Mouse (Mus musculus) midbrain, embryonic 15.5 days (tissue): Measurements from ENCODE around the gene Scn3b. TPM values are rescaled to one million over a fixed set of nuclear protein-coding genes. Genes with fewer than 3 reads are reported as not detected.
A peak's percentile ranks its signal among the peaks of the same experiment; 100 is the strongest.

ENCODE experiments used
- ATAC-seq: fragments of 200-750 bp; cut with Nextera tagmentation; replicated peaks from 2 replicates; pipeline ENCODE4 v1.8.0; 2017; ENCODE audit warnings: moderate TSS enrichment
- H3K27ac ChIP-seq: fragments of 300-500 bp; sonication (generic); 2 replicates; pipeline ENCODE4 v1.5.1; 2015; ENCODE audit warnings: mild to moderate bottlenecking, inconsistent platforms
- H3K27me3 ChIP-seq: fragments of 300-500 bp; sonication (generic); replicated peaks from 2 replicates; pipeline ENCODE4 v1.6.1; 2015; ENCODE audit warnings: inconsistent platforms
- H3K36me3 ChIP-seq: fragments of 300-500 bp; sonication (generic); replicated peaks from 2 replicates; pipeline ENCODE4 v1.6.1; 2015; ENCODE audit warnings: inconsistent platforms
- H3K4me1 ChIP-seq: fragments of 300-500 bp; sonication (generic); 2 replicates; pipeline ENCODE4 v1.6.1; 2015; ENCODE audit warnings: inconsistent platforms
- H3K4me2 ChIP-seq: fragments of 300-500 bp; sonication (generic); 2 replicates; pipeline ENCODE4 v1.6.1; 2015; ENCODE audit warnings: inconsistent platforms, mild to moderate bottlenecking, moderate library complexity
- H3K4me3 ChIP-seq: fragments of 300-500 bp; sonication (generic); 2 replicates; pipeline ENCODE4 v1.5.1; 2015; ENCODE audit warnings: mild to moderate bottlenecking, inconsistent platforms
- H3K9ac ChIP-seq: fragments of 300-500 bp; sonication (generic); 2 replicates; pipeline ENCODE4 v1.6.1; 2015; ENCODE audit warnings: mild to moderate bottlenecking, inconsistent platforms
- H3K9me3 ChIP-seq: fragments of 300-500 bp; sonication (generic); 2 replicates; pipeline ENCODE4 v1.6.1; 2016; ENCODE audit warnings: inconsistent platforms
- WGBS: fragments of 180-500 bp; shearing (Covaris S2); methylation state at CpG from one replicate; pipeline ENCODE4 v1.1.7; 2015; ENCODE audit warnings: mixed read lengths; 5-methylcytosine and 5-hydroxymethylcytosine counted together
- polyA plus RNA-seq: library from polyadenylated mRNA; unstranded; fragments of >200 nt; fragmentation: Nextera tagmentation; extraction: Ambion mirVana; gene quantifications from 2 replicates; pipeline ENCODE4 v1.2.1, GENCODE M21; 2015

The Scn3b gene
- 156 and 169 TPM in 2 replicates for polyA plus RNA-seq

DNA sequence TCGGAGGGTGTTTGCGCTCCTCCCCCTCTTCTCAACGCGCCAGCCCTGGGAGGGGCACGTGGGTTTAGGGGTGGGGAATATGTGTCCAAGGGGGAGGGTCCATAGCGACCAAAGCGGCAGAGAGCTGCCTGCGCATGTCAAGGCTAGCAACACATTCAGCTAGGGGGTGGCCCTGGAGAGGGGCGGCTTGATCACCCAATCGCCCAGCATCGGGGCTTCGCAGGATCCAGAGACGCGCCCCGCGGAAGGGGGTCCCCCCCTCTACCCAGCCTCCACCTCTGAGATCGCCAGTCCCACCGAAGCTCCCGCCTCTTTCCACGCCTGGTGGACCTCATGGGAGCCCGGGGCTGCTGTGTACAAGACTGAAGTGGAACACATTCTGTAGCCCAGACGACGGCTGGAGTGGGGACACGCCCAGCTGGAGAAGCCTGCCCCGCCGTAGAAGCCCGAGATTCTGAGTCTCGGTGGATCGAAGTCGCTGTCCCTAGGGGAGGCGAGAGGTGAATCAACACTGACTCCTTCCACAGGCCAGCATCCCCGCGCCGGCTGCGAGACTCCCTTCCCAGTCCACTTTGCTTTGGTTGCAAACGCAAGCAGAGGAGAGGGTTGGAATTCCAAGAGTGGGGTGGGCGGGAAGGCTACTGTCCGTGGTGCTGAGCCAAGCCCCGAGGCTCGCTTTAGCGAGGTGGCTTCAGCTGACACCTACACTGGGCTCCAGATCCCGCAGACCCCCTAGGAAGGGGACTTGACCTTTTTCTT lies at the start of gene Scn3b:
Gene Scn3b (plus strand): TSS at position 115 of the 759 bp plus-strand sequence.
- Histone ChIP-seq H3K9me3 (no peaks in the 10 kb centered on the region), H3K27me3 (no peaks in the 10 kb centered on the region), H3K27ac (peak within 1 kb of the TSS; percentile 79), H3K9ac (peak within 1 kb of the TSS; percentile 83), H3K4me1 (peaks cover 40% of the 10 kb centered on the region), H3K4me2 (peak within 1 kb of the TSS; percentile 66), H3K36me3 (no peaks in the 10 kb centered on the region), H3K4me3 (peak within 1 kb of the TSS; percentile 69)
- peak; percentile 98 for ATAC-seq
- 1% methylated on average over 42 of the region's 42 CpGs for WGBS

- Histone ChIP-seq H3K36me3 (no peaks in the 10 kb centered on the region), H3K4me3 (no peak overlapping the region), H3K9me3 (no peaks in the 10 kb centered on the region), H3K9ac (no peak overlapping the region), H3K4me1 (peaks cover 9% of the 10 kb centered on the region; the same call in 1 of the 2 replicates), H3K27ac (no peak overlapping the region), H3K4me2 (no peak overlapping the region), H3K27me3 (no peaks in the 10 kb centered on the region)
- 69% methylated on average over 4 of the region's 4 CpGs for WGBS
- no peak for ATAC-seq
Observed at GRCm38 (mm10) chr9:40224289-40224688, 44.7 kb upstream of the Scn3b start.

DNA sequence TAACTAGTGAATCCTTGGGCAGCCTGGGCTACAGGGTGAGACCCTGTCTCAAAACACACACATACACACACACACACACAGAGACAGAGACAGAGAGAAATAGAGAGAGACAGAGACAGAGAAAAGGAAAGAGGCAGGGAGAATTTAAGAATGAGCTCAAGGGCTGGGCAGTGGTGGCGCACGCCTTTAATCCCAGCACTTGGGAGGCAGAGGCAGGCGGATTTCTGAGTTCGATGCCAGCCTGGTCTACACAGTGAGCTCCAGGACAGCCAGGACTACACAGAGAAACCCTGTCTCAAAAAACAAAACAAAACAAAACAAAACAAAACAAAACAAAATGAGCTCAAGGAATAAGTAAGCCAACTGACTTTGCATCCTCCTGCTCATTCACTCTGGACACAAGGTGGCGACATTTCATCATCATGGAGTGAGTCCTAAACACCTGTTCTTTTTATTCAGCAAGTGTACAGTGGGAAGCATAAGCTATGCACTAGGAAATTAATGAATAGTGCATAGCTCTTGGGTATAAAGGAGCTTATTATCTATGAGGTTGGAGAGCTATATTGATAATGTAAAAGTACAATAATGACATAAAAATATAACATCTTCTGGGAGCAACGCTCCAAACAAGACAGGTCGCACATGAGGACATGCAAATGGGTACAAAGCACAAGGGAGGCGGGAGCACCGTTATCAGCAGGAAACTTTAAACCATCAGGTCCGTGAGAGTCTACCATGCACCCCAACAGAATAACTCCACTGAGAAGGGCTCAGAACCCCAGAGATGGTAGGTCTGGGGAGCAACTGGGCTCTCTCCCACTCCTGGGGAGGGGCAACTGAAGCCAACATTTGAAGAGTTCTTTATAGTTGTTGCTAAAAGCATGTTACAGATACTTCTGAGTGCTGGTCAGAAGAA lies 40.9 kb upstream of the Scn3b start:
- Histone ChIP-seq H3K36me3 (no peaks in the 10 kb centered on the region), H3K4me3 (no peak overlapping the region), H3K4me1 (peaks cover 11% of the 10 kb centered on the region; the same call in 1 of the 2 replicates), H3K27me3 (no peaks in the 10 kb centered on the region), H3K9ac (no peak overlapping the region), H3K4me2 (no peak overlapping the region), H3K27ac (no peak overlapping the region), H3K9me3 (no peaks in the 10 kb centered on the region)
- ATAC-seq: peak; percentile 91
- 64% methylated on average over 10 of the region's 10 CpGs for WGBS

DNA sequence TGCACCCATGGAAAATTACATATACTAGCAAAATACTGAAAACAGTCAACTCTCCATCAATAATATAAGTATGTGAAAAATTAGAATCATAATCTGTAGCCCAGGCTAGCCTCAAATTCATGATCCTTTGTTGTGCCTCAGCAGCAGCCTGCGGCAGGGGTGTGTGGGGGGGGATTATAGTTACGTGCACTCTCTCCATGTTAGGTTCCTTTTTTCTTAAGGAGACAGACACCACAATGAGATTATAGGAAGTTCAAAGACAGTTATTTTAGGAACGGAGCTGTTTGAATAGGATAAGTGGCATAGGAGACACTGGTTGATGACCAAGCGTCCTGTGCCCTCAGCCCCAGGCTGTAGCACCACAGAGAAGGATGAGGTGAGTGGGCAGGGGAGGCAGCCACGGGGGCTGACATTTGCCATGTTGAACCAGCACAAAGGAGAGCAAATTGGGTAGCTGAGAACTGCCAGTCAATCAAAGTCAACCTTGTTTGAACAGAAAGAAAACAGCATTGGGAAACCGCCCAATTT lies 40.1 kb upstream of the Scn3b start:
- Histone ChIP-seq H3K9ac (no peak overlapping the region), H3K4me1 (peaks cover 11% of the 10 kb centered on the region; the same call in 1 of the 2 replicates), H3K9me3 (no peaks in the 10 kb centered on the region), H3K27me3 (no peaks in the 10 kb centered on the region), H3K27ac (no peak overlapping the region), H3K4me2 (no peak overlapping the region), H3K4me3 (no peak overlapping the region), H3K36me3 (no peaks in the 10 kb centered on the region)
- no peak for ATAC-seq
- 30% methylated on average over 6 of the region's 6 CpGs for WGBS

DNA sequence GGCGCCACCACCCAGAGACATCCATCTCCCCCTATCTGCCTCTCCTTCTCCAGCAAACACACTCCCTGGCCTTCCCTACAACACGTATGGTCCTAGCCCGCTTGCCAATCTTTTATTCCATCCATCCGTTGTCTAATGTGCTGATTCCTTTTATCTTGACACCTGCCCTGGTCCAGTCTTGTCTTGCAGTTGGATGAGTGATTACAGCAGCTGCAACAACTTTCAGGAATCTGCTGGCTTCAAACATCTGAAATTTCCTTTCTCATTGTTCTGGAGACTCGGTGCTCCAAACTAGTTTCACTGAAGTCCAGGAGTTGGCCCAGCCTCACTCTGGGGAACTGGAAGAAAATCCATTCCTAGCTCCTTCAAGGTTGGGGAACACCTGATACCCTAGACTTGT lies 39.5 kb upstream of the Scn3b start:
- peaks cover 11% of the 10 kb centered on the region; the same call in 1 of the 2 replicates for H3K4me1 ChIP-seq

DNA sequence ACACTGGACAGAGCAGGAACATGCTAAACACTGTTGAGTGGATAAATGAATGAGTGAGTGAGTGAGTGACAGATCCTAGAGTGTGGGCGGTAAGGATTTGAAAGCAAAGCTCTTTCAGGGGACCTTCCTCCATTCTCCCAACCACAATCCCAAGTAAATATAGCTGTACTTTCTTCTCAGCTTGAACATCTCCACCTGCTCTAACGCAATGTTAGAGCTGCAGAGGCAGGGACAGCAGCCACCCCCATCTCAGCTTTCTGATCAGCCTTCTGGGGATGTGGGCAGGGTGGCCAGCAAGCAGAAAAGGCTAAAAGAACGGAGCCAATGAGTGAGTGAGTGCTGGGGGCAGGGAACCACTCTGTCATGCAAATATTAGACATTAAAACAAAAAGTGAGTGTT lies 38.0 kb upstream of the Scn3b start:
- Histone ChIP-seq H3K4me2 (no peak overlapping the region), H3K36me3 (no peaks in the 10 kb centered on the region), H3K4me3 (no peak overlapping the region), H3K27ac (no peak overlapping the region), H3K4me1 (peaks cover 11% of the 10 kb centered on the region; the same call in 1 of the 2 replicates), H3K9ac (no peak overlapping the region), H3K27me3 (no peaks in the 10 kb centered on the region), H3K9me3 (no peaks in the 10 kb centered on the region)
- WGBS: 82% methylated on average over 3 of the region's 3 CpGs
- no peak for ATAC-seq

More for the DNA sequence above, 39.5 kb upstream of the Scn3b start:
- Histone ChIP-seq H3K27me3 (no peaks in the 10 kb centered on the region), H3K36me3 (no peaks in the 10 kb centered on the region), H3K4me2 (no peak overlapping the region), H3K27ac (no peak overlapping the region), H3K9me3 (no peaks in the 10 kb centered on the region), H3K4me3 (no peak overlapping the region), H3K9ac (no peak overlapping the region)
- no peak for ATAC-seq
- WGBS: 48% methylated on average over 5 of the region's 5 CpGs

DNA sequence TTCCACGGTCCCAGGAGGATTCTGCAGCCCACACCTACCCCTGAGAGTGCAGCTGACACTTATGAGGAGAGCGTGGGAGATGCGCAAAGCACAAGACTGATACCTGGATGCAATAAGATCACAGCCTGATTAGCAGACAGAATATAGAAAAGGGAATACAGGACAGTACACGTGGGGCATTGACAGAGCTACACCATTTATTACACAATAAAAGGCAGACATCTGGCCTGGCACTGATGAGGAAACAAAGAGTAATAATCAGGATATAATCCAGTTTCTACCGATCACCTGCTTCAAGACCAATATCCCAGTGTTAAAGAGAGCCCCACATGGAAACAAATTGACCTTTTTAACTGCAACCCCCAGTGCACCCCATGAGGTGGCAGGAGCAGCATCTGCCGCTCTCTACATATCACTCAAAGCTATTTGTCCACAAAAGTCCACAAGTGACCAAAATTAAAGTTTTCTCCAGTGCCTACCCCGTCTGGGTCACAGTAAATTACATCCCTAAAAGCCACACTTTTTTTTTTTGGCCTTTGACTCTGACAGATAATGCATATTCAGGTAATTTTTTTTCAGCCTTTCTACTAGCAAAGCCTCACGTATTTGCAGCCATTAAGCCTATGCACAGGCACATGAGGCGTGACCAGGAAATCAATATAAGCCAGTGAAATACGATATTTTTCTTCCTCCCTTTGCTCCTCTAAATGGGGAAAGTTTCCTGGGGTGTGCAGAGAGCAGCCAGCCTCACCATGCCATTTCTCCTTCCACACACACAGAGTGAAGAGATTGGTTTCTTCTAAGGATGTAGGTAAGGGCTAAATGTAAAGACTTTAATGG lies 34.6 kb upstream of the Scn3b start:
- Histone ChIP-seq H3K27me3 (no peaks in the 10 kb centered on the region), H3K4me2 (no peak overlapping the region), H3K27ac (no peak overlapping the region), H3K9me3 (no peaks in the 10 kb centered on the region), H3K36me3 (no peaks in the 10 kb centered on the region), H3K9ac (no peak overlapping the region), H3K4me3 (no peak overlapping the region), H3K4me1 (peaks cover under 1% of the 10 kb centered on the region; the same call in 1 of the 2 replicates)
- no peak for ATAC-seq
- 53% methylated on average over 10 of the region's 10 CpGs for WGBS

DNA sequence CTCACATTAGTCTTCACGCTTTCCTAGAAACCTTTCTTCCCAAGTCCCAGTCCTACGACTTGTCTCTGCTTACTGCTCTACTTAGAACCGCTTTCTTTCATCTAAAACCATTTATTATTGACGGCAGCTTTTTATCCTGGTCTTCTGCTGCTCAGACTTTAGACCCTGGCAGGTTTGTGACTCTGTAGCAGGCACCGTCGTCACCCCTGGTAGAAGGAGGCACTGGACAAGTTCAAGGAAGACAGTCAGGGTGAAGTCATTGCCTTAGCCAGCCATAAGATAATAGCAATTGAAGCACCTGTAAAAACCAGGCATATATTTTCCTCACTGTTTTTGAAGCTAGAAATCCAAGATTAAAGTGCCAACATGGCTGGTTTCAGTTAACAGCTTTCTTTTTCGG lies 33.8 kb upstream of the Scn3b start:
- H3K9ac ChIP-seq: no peak overlapping the region
- no peak overlapping the region for H3K4me3 ChIP-seq
- no peak overlapping the region for H3K27ac ChIP-seq
- no peaks in the 10 kb centered on the region for H3K36me3 ChIP-seq
- H3K4me1 ChIP-seq: no peaks in the 10 kb centered on the region
- H3K9me3 ChIP-seq: no peaks in the 10 kb centered on the region
- H3K4me2 ChIP-seq: no peak overlapping the region
- H3K27me3 ChIP-seq: no peaks in the 10 kb centered on the region
- WGBS: 82% methylated on average over 7 of the region's 7 CpGs
- ATAC-seq: no peak

GRCm38 (mm10) chr9:40239749-40240148 lies 29.3 kb upstream of the Scn3b start:
- 20% methylated on average over 4 of the region's 4 CpGs for WGBS
- no peaks in the 10 kb centered on the region for H3K27me3 ChIP-seq
- no peak for ATAC-seq
- no peaks in the 10 kb centered on the region for H3K36me3 ChIP-seq
- H3K9me3 ChIP-seq: no peaks in the 10 kb centered on the region
- no peak overlapping the region for H3K9ac ChIP-seq
- H3K4me3 ChIP-seq: no peak overlapping the region
- no peak overlapping the region for H3K27ac ChIP-seq
- H3K4me1 ChIP-seq: peaks cover 16% of the 10 kb centered on the region
- no peak overlapping the region for H3K4me2 ChIP-seq

DNA sequence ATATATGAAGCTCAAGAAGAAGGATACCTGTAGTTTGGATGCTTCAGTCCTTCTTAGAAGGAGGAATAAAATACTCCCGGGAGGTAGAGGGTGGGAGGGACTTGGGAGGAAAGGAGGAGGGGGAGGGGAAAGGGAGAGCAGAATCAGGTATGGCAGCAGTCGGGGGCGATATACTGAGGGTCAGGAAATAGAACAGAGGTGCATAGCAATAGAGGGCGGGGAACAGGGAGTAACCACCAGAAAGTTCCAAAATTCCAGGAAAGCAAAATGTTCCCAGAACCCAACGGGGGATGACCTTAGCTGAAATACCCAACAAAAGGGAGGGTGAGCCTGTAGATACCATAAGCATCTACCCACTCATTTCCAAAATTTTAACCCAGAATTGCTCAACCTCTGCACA lies 28.7 kb upstream of the Scn3b start:
- Histone ChIP-seq H3K4me1 (peaks cover 18% of the 10 kb centered on the region), H3K4me2 (no peak overlapping the region), H3K9me3 (no peaks in the 10 kb centered on the region), H3K36me3 (no peaks in the 10 kb centered on the region), H3K9ac (no peak overlapping the region), H3K4me3 (no peak overlapping the region), H3K27ac (no peak overlapping the region), H3K27me3 (no peaks in the 10 kb centered on the region)
- no peak for ATAC-seq
- WGBS: 28% methylated on average over 5 of the region's 5 CpGs

- peak; percentile 85 for ATAC-seq
- Histone ChIP-seq H3K4me1 (peaks cover 24% of the 10 kb centered on the region), H3K9ac (peak overlapping the region; percentile 45), H3K27me3 (no peaks in the 10 kb centered on the region), H3K36me3 (no peaks in the 10 kb centered on the region), H3K27ac (peak overlapping the region; percentile 87), H3K9me3 (no peaks in the 10 kb centered on the region), H3K4me3 (peak overlapping the region; percentile 37), H3K4me2 (peak overlapping the region; percentile 54)
- WGBS: 2% methylated on average over 15 of the region's 15 CpGs
Observed at GRCm38 (mm10) chr9:40241223-40241801, 27.7 kb upstream of the Scn3b start.
